Mouse (Mus musculus) spleen, adult 2 months (tissue): ENCODE measurements around the gene Tmem9b. TPM values are rescaled to one million over a fixed set of nuclear protein-coding genes. Genes with fewer than 3 reads are reported as not detected.

Experiments
- DNase-seq, 2 experiments: peaks; one replicate each; pipeline versions ENCODE4 v3.0.0 to v3.0.0-alpha.2; 2012 to 2021; ENCODE audit warnings: low spot score in 2 of 2, low read depth in 1 of 2
- H3K27ac ChIP-seq: fragments of 200-500 bp; 2 replicates; pipeline ENCODE4 v1.5.1; 2012; ENCODE audit warnings: low read length, inconsistent platforms; ENCODE audit not compliant: insufficient read depth
- H3K27me3 ChIP-seq: fragments of 200-500 bp; 2 replicates; pipeline ENCODE4 v1.6.1; 2012; ENCODE audit warnings: mild to moderate bottlenecking, moderate library complexity, low read length, inconsistent platforms; ENCODE audit not compliant: control insufficient read depth, insufficient read depth
- H3K36me3 ChIP-seq: fragments of 200-500 bp; 2 replicates; pipeline ENCODE4 v1.6.1; 2012; ENCODE audit warnings: mild to moderate bottlenecking, low read length, inconsistent platforms; ENCODE audit not compliant: control insufficient read depth, insufficient read depth
- H3K4me1 ChIP-seq: fragments of 200-500 bp; 2 replicates; pipeline ENCODE4 v1.6.1; 2011; ENCODE audit warnings: inconsistent platforms; ENCODE audit not compliant: control insufficient read depth, insufficient read depth, insufficient read length
- H3K4me3 ChIP-seq: fragments of 200-500 bp; 2 replicates; pipeline ENCODE4 v1.5.1; 2011; ENCODE audit warnings: mild to moderate bottlenecking, inconsistent platforms; ENCODE audit not compliant: insufficient read depth, insufficient read length; ENCODE audit errors: extremely low read depth
- CTCF ChIP-seq: fragments of 200-500 bp; IDR thresholded peaks from 2 replicates; pipeline ENCODE4 v1.5.1; 2011; ENCODE audit warnings: mild to moderate bottlenecking, inconsistent platforms; ENCODE audit not compliant: insufficient read depth, insufficient read length, insufficient replicate concordance; ENCODE audit errors: extremely low read depth
- POLR2A ChIP-seq: fragments of 200-500 bp; IDR thresholded peaks from 2 replicates; pipeline ENCODE4 v1.6.1; 2011; ENCODE audit warnings: low read depth, low read length, inconsistent platforms
- WGBS: fragments of 180-500 bp; shearing (Covaris S2); methylation state at CpG from one replicate; pipeline ENCODE4 v1.1.7; 2018; 5-methylcytosine and 5-hydroxymethylcytosine counted together
- polyA plus RNA-seq: library from polyadenylated mRNA; depleted of rRNA; stranded (reverse); fragments of >200 nt; gene quantifications from 2 replicates; pipeline ENCODE4 v1.2.3, GENCODE M21; 2012

Gene Tmem9b
- polyA plus RNA-seq, 1 experiment = 18.3 TPM

GRCm38 (mm10) chr7:109767575-109768350 lies 15.1 kb upstream of the Tmem9b start:
- 89% methylated on average over 7 of the region's 7 CpGs for WGBS
- Histone ChIP-seq H3K4me3 (no peak overlapping the region), H3K27ac (no peak overlapping the region), H3K4me1 (no peaks in the 10 kb centered on the region), H3K36me3 (no peaks in the 10 kb centered on the region), H3K27me3 (no peaks in the 10 kb centered on the region)
- TF ChIP-seq CTCF = no peak
- TF ChIP-seq POLR2A = no peak
- DNase-seq = no peak

- no peak for TF ChIP-seq CTCF
- no peak for TF ChIP-seq POLR2A
- Histone ChIP-seq H3K27ac (no peak overlapping the region), H3K4me3 (no peak overlapping the region), H3K27me3 (no peaks in the 10 kb centered on the region), H3K36me3 (no peaks in the 10 kb centered on the region), H3K4me1 (no peaks in the 10 kb centered on the region)
- no peak for DNase-seq
- 84% methylated on average over 2 of the region's 2 CpGs for WGBS
Measured at GRCm38 (mm10) chr7:109764009-109764408, 11.3 kb upstream of the Tmem9b start.

GRCm38 (mm10) chr7:109756291-109756690 lies 3.6 kb upstream of the Tmem9b start:
- Histone ChIP-seq H3K27ac (no peak overlapping the region), H3K4me1 (peaks cover 2% of the 10 kb centered on the region; the same call in 1 of the 2 replicates), H3K36me3 (no peaks in the 10 kb centered on the region), H3K4me3 (no peak overlapping the region), H3K27me3 (no peaks in the 10 kb centered on the region)
- 99% methylated on average over 3 of the region's 3 CpGs for WGBS
- no peak for TF ChIP-seq CTCF
- no peak for TF ChIP-seq POLR2A
- no peak for DNase-seq

GRCm38 (mm10) chr7:109754034-109754433 lies 1.4 kb upstream of the Tmem9b start:
- peaks cover 5% of the 10 kb centered on the region; the same call in 1 of the 2 replicates for H3K4me1 ChIP-seq
- no peak for TF ChIP-seq POLR2A
- TF ChIP-seq CTCF = no peak
- no peak overlapping the region for H3K4me3 ChIP-seq
- no peaks in the 10 kb centered on the region for H3K36me3 ChIP-seq
- DNase-seq = no peak
- no peaks in the 10 kb centered on the region for H3K27me3 ChIP-seq
- 95% methylated on average over 8 of the region's 8 CpGs for WGBS
- H3K27ac ChIP-seq = no peak overlapping the region

- Histone ChIP-seq H3K27ac (peak overlapping the region; percentile 81), H3K4me1 (peaks cover 5% of the 10 kb centered on the region; the same call in 1 of the 2 replicates), H3K36me3 (no peaks in the 10 kb centered on the region; the same call in 1 of the 2 replicates), H3K4me3 (peak overlapping the region; percentile 98), H3K27me3 (no peaks in the 10 kb centered on the region)
- no peak for DNase-seq
- TF ChIP-seq CTCF (no peak), POLR2A (no peak)
- WGBS = 5% methylated on average over 13 of the region's 13 CpGs
Measured at GRCm38 (mm10) chr7:109751427-109752007, 1.2 kb downstream of the Tmem9b start.

- Histone ChIP-seq H3K4me3 (no peak overlapping the region), H3K27ac (no peak overlapping the region), H3K27me3 (no peaks in the 10 kb centered on the region), H3K4me1 (peaks cover 4% of the 10 kb centered on the region; the same call in 1 of the 2 replicates), H3K36me3 (peaks cover 9% of the 10 kb centered on the region)
- no peak for DNase-seq
- TF ChIP-seq POLR2A (no peak), CTCF (no peak)
- WGBS = 92% methylated on average over 1 of the region's 1 CpGs
Measured at GRCm38 (mm10) chr7:109747747-109748146, 4.9 kb downstream of the Tmem9b start.

GRCm38 (mm10) chr7:109741703-109742102 lies 11.0 kb downstream of the Tmem9b start:
- WGBS = 70% methylated on average over 4 of the region's 4 CpGs
- Histone ChIP-seq H3K4me3 (no peak overlapping the region), H3K27me3 (no peaks in the 10 kb centered on the region), H3K4me1 (no peaks in the 10 kb centered on the region), H3K27ac (peak overlapping the region; percentile 82), H3K36me3 (peaks cover 24% of the 10 kb centered on the region)
- peak in 1 of 2 experiments; percentile 21 for DNase-seq
- TF ChIP-seq POLR2A (no peak), CTCF (no peak)
